Mouse (Mus musculus) embryonic facial prominence, embryonic 13.5 days (tissue): ENCODE measurements around the gene Lipt2. TPM values are rescaled to one million over a fixed set of nuclear protein-coding genes. Genes with fewer than 3 reads are reported as not detected.

Experiments used
- ATAC-seq: fragments of 200-750 bp; cut with Nextera tagmentation; 2 replicates; pipeline ENCODE4 v1.8.0; 2017; ENCODE audit warnings: low read depth; ENCODE audit not compliant: insufficient number of reproducible peaks, insufficient read depth, low FRiP score, low TSS enrichment
- H3K27ac ChIP-seq: fragments of 300-500 bp; sonication (generic); 2 replicates; pipeline ENCODE4 v1.5.1; 2015; ENCODE audit warnings: moderate library complexity, mild to moderate bottlenecking, inconsistent platforms
- H3K27me3 ChIP-seq: fragments of 300-500 bp; sonication (generic); 2 replicates; pipeline ENCODE4 v1.6.1; 2015; ENCODE audit warnings: mild to moderate bottlenecking, inconsistent platforms
- H3K36me3 ChIP-seq: fragments of 300-500 bp; sonication (generic); 2 replicates; pipeline ENCODE4 v1.6.1; 2015; ENCODE audit warnings: mild to moderate bottlenecking, inconsistent platforms
- H3K4me1 ChIP-seq: fragments of 300-500 bp; sonication (generic); 2 replicates; pipeline ENCODE4 v1.6.1; 2015; ENCODE audit warnings: inconsistent platforms
- H3K4me2 ChIP-seq: fragments of 300-500 bp; sonication (generic); 2 replicates; pipeline ENCODE4 v1.6.1; 2015; ENCODE audit warnings: moderate library complexity, mild to moderate bottlenecking, inconsistent platforms
- H3K4me3 ChIP-seq: fragments of 300-500 bp; sonication (generic); 2 replicates; pipeline ENCODE4 v1.5.1; 2015; ENCODE audit warnings: mild to moderate bottlenecking, inconsistent platforms
- H3K9ac ChIP-seq: fragments of 300-500 bp; sonication (generic); 2 replicates; pipeline ENCODE4 v1.6.1; 2015; ENCODE audit warnings: mild to moderate bottlenecking, inconsistent platforms
- H3K9me3 ChIP-seq: fragments of 300-500 bp; sonication (generic); 2 replicates; pipeline ENCODE4 v1.6.1; 2016; ENCODE audit warnings: inconsistent platforms
- WGBS: fragments of 180-500 bp; shearing (Covaris S2); methylation state at CpG from one replicate; pipeline ENCODE4 v1.1.7; 2015; ENCODE audit warnings: mixed read lengths; 5-methylcytosine and 5-hydroxymethylcytosine counted together
- polyA plus RNA-seq: library from polyadenylated mRNA; unstranded; fragments of >200 nt; fragmentation: Nextera tagmentation; extraction: Ambion mirVana; gene quantifications from 2 replicates; pipeline ENCODE4 v1.2.1, GENCODE M21; 2015

Gene Lipt2
- polyA plus RNA-seq, 1 experiment from 2014 or later, result 26.8 TPM

GRCm38 (mm10) chr7:100203616-100204015 lies 44.5 kb downstream of the Lipt2 start:
- whole genome bisulfite sequencing, result 41% methylated on average over 3 of the region's 3 CpGs
- no peak overlapping the region for H3K4me2 ChIP-seq
- no peak overlapping the region for H3K4me3 ChIP-seq
- H3K36me3 ChIP-seq, result no peaks in the 10 kb centered on the region
- no peak overlapping the region for H3K9ac ChIP-seq
- no peak for ATAC-seq
- H3K9me3 ChIP-seq, result no peaks in the 10 kb centered on the region
- no peaks in the 10 kb centered on the region for H3K27me3 ChIP-seq
- H3K27ac ChIP-seq, result no peak overlapping the region
- peaks cover 44% of the 10 kb centered on the region for H3K4me1 ChIP-seq

GRCm38 (mm10) chr7:100204871-100205270 lies 45.8 kb downstream of the Lipt2 start:
- Histone ChIP-seq H3K9me3 (no peaks in the 10 kb centered on the region), H3K27ac (peak overlapping the region; percentile 19; the same call in 1 of the 2 replicates), H3K4me1 (peaks cover 44% of the 10 kb centered on the region), H3K4me2 (no peak overlapping the region), H3K4me3 (no peak overlapping the region), H3K36me3 (no peaks in the 10 kb centered on the region), H3K27me3 (no peaks in the 10 kb centered on the region), H3K9ac (no peak overlapping the region)
- ATAC-seq, result no peak; the same call in 1 of the 2 replicates
- 19% methylated on average over 6 of the region's 6 CpGs for WGBS

GRCm38 (mm10) chr7:100206144-100206543 lies 47.1 kb downstream of the Lipt2 start:
- no peaks in the 10 kb centered on the region for H3K27me3 ChIP-seq
- 82% methylated on average over 2 of the region's 2 CpGs for WGBS
- ATAC-seq, result no peak

GRCm38 (mm10) chr7:100207886-100208285 lies 48.8 kb downstream of the Lipt2 start:
- Histone ChIP-seq H3K27me3 (no peaks in the 10 kb centered on the region), H3K4me2 (no peak overlapping the region), H3K4me1 (peaks cover 23% of the 10 kb centered on the region), H3K9me3 (no peaks in the 10 kb centered on the region), H3K36me3 (no peaks in the 10 kb centered on the region), H3K4me3 (no peak overlapping the region), H3K27ac (no peak overlapping the region), H3K9ac (no peak overlapping the region)
- ATAC-seq, result no peak

More at GRCm38 (mm10) chr7:100206144-100206543, 47.1 kb downstream of the Lipt2 start:
- H3K9me3 ChIP-seq, result no peaks in the 10 kb centered on the region
- H3K4me2 ChIP-seq, result no peak overlapping the region
- no peaks in the 10 kb centered on the region for H3K36me3 ChIP-seq
- no peak overlapping the region for H3K9ac ChIP-seq
- no peak overlapping the region for H3K27ac ChIP-seq
- H3K4me3 ChIP-seq, result no peak overlapping the region
- H3K4me1 ChIP-seq, result peaks cover 40% of the 10 kb centered on the region

Other genes starting within 250 kb of the Lipt2 start
- 6.6 and 7.9 TPM in 2 replicates for gene Rnf169, start 178.8 kb upstream of the Lipt2 start, polyA plus RNA-seq
- 1.1 and 2.2 TPM in 2 replicates for gene Chrdl2, start 153.1 kb upstream of the Lipt2 start, polyA plus RNA-seq
- gene Pold3, start 37.7 kb upstream of the Lipt2 start, polyA plus RNA-seq, result 74.2 and 75.1 TPM in 2 replicates
- 16.2 and 19.7 TPM in 2 replicates for gene Kcne3, start 17.2 kb downstream of the Lipt2 start, polyA plus RNA-seq
- gene Pgm2l1, start 68.1 kb downstream of the Lipt2 start, polyA plus RNA-seq, result 6.8 and 8.2 TPM in 2 replicates
- 23.6 and 32.6 TPM in 2 replicates for gene P4ha3, start 126.2 kb downstream of the Lipt2 start, polyA plus RNA-seq
- gene C2cd3, start 213.0 kb downstream of the Lipt2 start, polyA plus RNA-seq, result 30.2 and 32.0 TPM in 2 replicates
- 51.7 and 56.0 TPM in 2 replicates for gene Ppme1, start 213.0 kb downstream of the Lipt2 start, polyA plus RNA-seq